Mouse (Mus musculus): ENCODE results near the gene Ccnd3. TPM values are rescaled to one million over a fixed set of nuclear protein-coding genes. Genes with fewer than 3 reads are reported as not detected.

The Ccnd3 gene
- polyA plus RNA-seq, 1 experiment from 2014 or later, result 180 TPM

- WGBS, result 83% methylated on average over 4 of the region's 4 CpGs
- Histone ChIP-seq H3K36me3 (ENCODE audit: control insufficient read depth, insufficient read depth) (no peaks in the 10 kb centered on the region), H3K9ac (ENCODE audit: low read depth, low read length) (no peak overlapping the region), H3K4me3 (ENCODE audit: low read depth, low read length) (no peak overlapping the region), H3K27ac (ENCODE audit: low read depth, low read length) (no peak overlapping the region), H3K4me2 (replicated peaks; ENCODE audit: low read depth) (no peak overlapping the region), H3K4me1 (replicated peaks; ENCODE audit: control insufficient read depth, insufficient read depth, low read length) (peaks cover 10% of the 10 kb centered on the region; the same call in 1 of the 2 replicates), H3K9me3 (ENCODE audit: control insufficient read depth) (no peaks in the 10 kb centered on the region), H3K27me3 (replicated peaks; ENCODE audit: control insufficient read depth, insufficient read depth, low read length) (no peaks in the 10 kb centered on the region)
- no peak for TF ChIP-seq CTCF (IDR thresholded peaks at IDR 0.05; ENCODE audit: low read depth)
- ATAC-seq, result no peak
Observed at GRCm38 (mm10) chr17:47506697-47507096, 1.8 kb downstream of the Ccnd3 start.

- no peak for ATAC-seq
- H3K4me1 ChIP-seq (replicated peaks; ENCODE audit: control insufficient read depth, insufficient read depth, low read length), result peaks cover 10% of the 10 kb centered on the region; the same call in 1 of the 2 replicates
- TF ChIP-seq CTCF (IDR thresholded peaks at IDR 0.05; ENCODE audit: low read depth), result no peak
- no peaks in the 10 kb centered on the region for H3K27me3 ChIP-seq (replicated peaks; ENCODE audit: control insufficient read depth, insufficient read depth, low read length)
- no peaks in the 10 kb centered on the region for H3K36me3 ChIP-seq (ENCODE audit: control insufficient read depth, insufficient read depth)
- no peak overlapping the region for H3K9ac ChIP-seq (ENCODE audit: low read depth, low read length)
- WGBS, result 63% methylated on average over 2 of the region's 2 CpGs
- no peaks in the 10 kb centered on the region for H3K9me3 ChIP-seq (ENCODE audit: control insufficient read depth)
- H3K27ac ChIP-seq (ENCODE audit: low read depth, low read length), result peak overlapping the region; percentile 84
- H3K4me3 ChIP-seq (ENCODE audit: low read depth, low read length), result no peak overlapping the region
- H3K4me2 ChIP-seq (replicated peaks; ENCODE audit: low read depth), result peak overlapping the region; percentile 60
Observed at GRCm38 (mm10) chr17:47507523-47507922, 2.7 kb downstream of the Ccnd3 start.

GRCm38 (mm10) chr17:47508012-47508608, 3.3 kb downstream of the Ccnd3 start:
- H3K4me2 ChIP-seq (replicated peaks; ENCODE audit: low read depth), result peak overlapping the region; percentile 60
- no peak overlapping the region for H3K9ac ChIP-seq (ENCODE audit: low read depth, low read length)
- H3K36me3 ChIP-seq (ENCODE audit: control insufficient read depth, insufficient read depth), result no peaks in the 10 kb centered on the region
- H3K27ac ChIP-seq (ENCODE audit: low read depth, low read length), result peak overlapping the region; percentile 84
- no peaks in the 10 kb centered on the region for H3K9me3 ChIP-seq (ENCODE audit: control insufficient read depth)
- 0% methylated on average over 12 of the region's 12 CpGs for whole genome bisulfite sequencing
- TF ChIP-seq CTCF (IDR thresholded peaks at IDR 0.05; ENCODE audit: low read depth), result 0 out of 2 replicates have a peak, but pooled peaks have one; percentile 20
- H3K4me1 ChIP-seq (replicated peaks; ENCODE audit: control insufficient read depth, insufficient read depth, low read length), result peaks cover 10% of the 10 kb centered on the region; the same call in 1 of the 2 replicates
- ATAC-seq, result peak; percentile 67
- no peaks in the 10 kb centered on the region for H3K27me3 ChIP-seq (replicated peaks; ENCODE audit: control insufficient read depth, insufficient read depth, low read length)
- peak overlapping the region; percentile 19; the same call in 1 of the 2 replicates for H3K4me3 ChIP-seq (ENCODE audit: low read depth, low read length)

GRCm38 (mm10) chr17:47509031-47509705, 4.3 kb downstream of the Ccnd3 start:
- peaks cover 18% of the 10 kb centered on the region for H3K4me1 ChIP-seq (replicated peaks; ENCODE audit: control insufficient read depth, insufficient read depth, low read length)
- WGBS, result 56% methylated on average over 9 of the region's 9 CpGs
- H3K9ac ChIP-seq (ENCODE audit: low read depth, low read length), result no peak overlapping the region
- H3K4me3 ChIP-seq (ENCODE audit: low read depth, low read length), result no peak overlapping the region
- no peaks in the 10 kb centered on the region for H3K9me3 ChIP-seq (ENCODE audit: control insufficient read depth)
- no peaks in the 10 kb centered on the region for H3K36me3 ChIP-seq (ENCODE audit: control insufficient read depth, insufficient read depth)
- no peak for TF ChIP-seq CTCF (IDR thresholded peaks at IDR 0.05; ENCODE audit: low read depth)
- H3K27me3 ChIP-seq (replicated peaks; ENCODE audit: control insufficient read depth, insufficient read depth, low read length), result no peaks in the 10 kb centered on the region
- no peak for ATAC-seq
- H3K27ac ChIP-seq (ENCODE audit: low read depth, low read length), result peak overlapping the region; percentile 21
- H3K4me2 ChIP-seq (replicated peaks; ENCODE audit: low read depth), result no peak overlapping the region; the same call in 1 of the 2 replicates

- H3K4me3 ChIP-seq (ENCODE audit: low read depth, low read length), result peak overlapping the region; percentile 8; the same call in 1 of the 2 replicates
Observed at GRCm38 (mm10) chr17:47511111-47512020, 6.5 kb downstream of the Ccnd3 start.

More at GRCm38 (mm10) chr17:47511111-47512020, 6.5 kb downstream of the Ccnd3 start:
- Histone ChIP-seq H3K27me3 (replicated peaks; ENCODE audit: control insufficient read depth, insufficient read depth, low read length) (no peaks in the 10 kb centered on the region), H3K27ac (ENCODE audit: low read depth, low read length) (peak overlapping the region; percentile 90), H3K4me2 (replicated peaks; ENCODE audit: low read depth) (peak overlapping the region; percentile 59), H3K4me1 (replicated peaks; ENCODE audit: control insufficient read depth, insufficient read depth, low read length) (peaks cover 15% of the 10 kb centered on the region; the same call in 1 of the 2 replicates), H3K9me3 (ENCODE audit: control insufficient read depth) (no peaks in the 10 kb centered on the region), H3K9ac (ENCODE audit: low read depth, low read length) (peak overlapping the region; percentile 45; the same call in 1 of the 2 replicates), H3K36me3 (ENCODE audit: control insufficient read depth, insufficient read depth) (0 out of 2 replicates have a peak, but pooled peaks cover 2% of the 10 kb centered on the region)
- peak; percentile 98 for TF ChIP-seq CTCF (IDR thresholded peaks at IDR 0.05; ENCODE audit: low read depth)
- ATAC-seq, result peak; percentile 87
- 5% methylated on average over 25 of the region's 25 CpGs for WGBS
